Mouse (Mus musculus): Measurements from ENCODE around the gene Lgr6. TPM values are rescaled to one million over a fixed set of nuclear protein-coding genes. Genes with fewer than 3 reads are reported as not detected.

Gene Lgr6
- polyA plus RNA-seq, 1 experiment from 2014 or later = 0.05 TPM

DNA sequence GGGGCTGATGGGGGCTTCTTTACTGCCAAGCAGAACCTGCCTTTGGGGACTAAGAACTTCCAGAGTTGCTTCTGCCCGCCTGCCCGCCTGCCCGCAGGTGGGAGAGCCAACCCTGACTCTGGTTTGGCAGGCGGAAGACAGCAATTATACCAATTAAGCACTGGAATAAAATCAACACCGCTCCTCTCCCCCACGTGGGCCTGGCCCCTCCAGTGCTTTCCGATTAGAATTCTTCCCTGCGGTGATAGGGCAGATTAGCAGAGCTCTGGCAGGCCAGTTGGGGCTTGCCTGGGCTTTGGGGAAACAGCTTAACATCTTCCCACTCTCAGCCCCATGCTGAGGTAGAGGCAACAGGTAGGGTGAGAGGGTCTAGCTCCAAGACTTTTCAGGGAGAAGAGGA, 72.4 kb downstream of the Lgr6 start:
- no peaks in the 10 kb centered on the region for H3K4me1 ChIP-seq (replicated peaks)
- no peak overlapping the region for H3K27ac ChIP-seq
- no peaks in the 10 kb centered on the region for H3K36me3 ChIP-seq
- no peaks in the 10 kb centered on the region for H3K9me3 ChIP-seq (replicated peaks)
- DNase-seq (no peak), ATAC-seq (ENCODE audit: low read depth) (no peak)
- H3K4me3 ChIP-seq (replicated peaks) = no peak overlapping the region
- H3K4me2 ChIP-seq = no peak overlapping the region
- no peaks in the 10 kb centered on the region for H3K27me3 ChIP-seq
- WGBS (ENCODE audit: insufficient replicate concordance) = 43% methylated on average over 8 of the region's 8 CpGs
- no peak overlapping the region for H3K9ac ChIP-seq

DNA sequence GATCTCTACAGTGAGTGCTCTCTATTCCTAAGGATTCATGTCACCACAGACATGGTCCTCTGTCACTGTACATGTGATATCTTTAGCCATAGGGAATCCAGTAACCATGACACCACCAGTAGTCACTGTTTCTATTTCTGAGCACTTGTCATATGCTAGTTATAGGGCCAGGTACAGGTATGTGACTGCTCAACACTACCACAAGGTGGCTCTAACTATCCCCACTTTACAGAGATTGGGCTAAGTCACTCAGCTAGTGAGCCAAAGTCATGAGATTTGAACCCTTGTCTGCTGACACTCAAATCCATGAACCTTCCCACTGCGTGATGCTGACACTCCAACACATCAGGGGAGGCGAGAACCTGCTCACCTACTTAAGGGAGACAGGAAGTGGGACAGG, 75.0 kb downstream of the Lgr6 start:
- no peak overlapping the region for H3K27ac ChIP-seq
- H3K4me2 ChIP-seq = no peak overlapping the region
- ATAC-seq (ENCODE audit: low read depth) (no peak), DNase-seq (no peak)
- H3K4me3 ChIP-seq (replicated peaks) = no peak overlapping the region
- H3K4me1 ChIP-seq (replicated peaks) = no peaks in the 10 kb centered on the region
- no peaks in the 10 kb centered on the region for H3K27me3 ChIP-seq
- WGBS (ENCODE audit: insufficient replicate concordance) = 44% methylated on average over 2 of the region's 2 CpGs
- H3K36me3 ChIP-seq = no peaks in the 10 kb centered on the region
- no peaks in the 10 kb centered on the region for H3K9me3 ChIP-seq (replicated peaks)
- H3K9ac ChIP-seq = no peak overlapping the region

DNA sequence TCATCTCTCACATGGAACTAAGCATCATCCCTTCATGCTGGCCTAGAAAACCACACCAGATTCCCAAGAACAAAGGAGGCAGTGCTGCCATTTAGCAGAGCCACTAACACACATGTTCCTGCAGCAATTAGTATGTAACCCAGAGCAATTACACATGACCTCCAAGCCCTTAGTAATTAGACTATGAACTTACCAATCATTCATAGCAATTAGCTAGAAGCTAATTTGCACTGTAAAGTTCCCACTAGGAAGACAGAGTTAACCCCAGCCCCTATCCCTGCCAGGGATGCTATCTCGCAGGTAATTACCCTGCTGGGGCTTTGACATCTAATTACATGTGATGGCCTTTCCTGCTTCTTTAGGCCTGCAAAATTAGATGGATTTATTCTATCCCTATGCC, 78.8 kb downstream of the Lgr6 start:
- no peak overlapping the region for H3K27ac ChIP-seq
- H3K4me1 ChIP-seq (replicated peaks) = no peaks in the 10 kb centered on the region
- no peaks in the 10 kb centered on the region for H3K36me3 ChIP-seq
- DNase-seq = no peak
- no peaks in the 10 kb centered on the region for H3K9me3 ChIP-seq (replicated peaks)
- no peak for ATAC-seq (ENCODE audit: low read depth)
- no peaks in the 10 kb centered on the region for H3K27me3 ChIP-seq
- 52% methylated on average over 1 of the region's 1 CpGs for WGBS (ENCODE audit: insufficient replicate concordance)
- no peak overlapping the region for H3K9ac ChIP-seq
- H3K4me2 ChIP-seq = no peak overlapping the region
- no peak overlapping the region for H3K4me3 ChIP-seq (replicated peaks)

DNA sequence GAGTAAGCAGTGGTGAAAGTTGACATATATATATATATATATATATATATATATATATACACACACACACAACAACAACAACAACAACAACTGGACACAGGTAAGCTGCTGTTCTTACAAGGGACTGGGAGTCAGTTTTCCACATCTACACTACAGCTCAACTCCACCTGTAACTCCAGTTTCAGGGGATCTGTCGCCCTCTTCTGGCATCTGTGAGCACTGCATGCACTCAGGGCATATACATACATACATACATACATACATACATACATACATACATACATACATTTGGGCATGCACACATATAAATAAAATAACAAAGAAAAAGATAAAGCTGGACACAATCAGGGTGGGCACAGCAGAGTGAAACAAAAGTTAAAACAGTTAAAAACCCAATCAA, 81.5 kb downstream of the Lgr6 start:
- ATAC-seq (ENCODE audit: low read depth) = no peak
- Histone ChIP-seq H3K27me3 (peaks cover 12% of the 10 kb centered on the region; the same call in 1 of the 2 replicates), H3K9ac (no peak overlapping the region), H3K27ac (no peak overlapping the region), H3K4me2 (no peak overlapping the region), H3K4me1 (replicated peaks) (peaks cover 7% of the 10 kb centered on the region; the same call in 1 of the 2 replicates), H3K36me3 (no peaks in the 10 kb centered on the region), H3K9me3 (replicated peaks) (no peaks in the 10 kb centered on the region), H3K4me3 (replicated peaks) (no peak overlapping the region)
- WGBS (ENCODE audit: insufficient replicate concordance) = 47% methylated on average over 1 of the region's 1 CpGs
- DNase-seq = no peak

DNA sequence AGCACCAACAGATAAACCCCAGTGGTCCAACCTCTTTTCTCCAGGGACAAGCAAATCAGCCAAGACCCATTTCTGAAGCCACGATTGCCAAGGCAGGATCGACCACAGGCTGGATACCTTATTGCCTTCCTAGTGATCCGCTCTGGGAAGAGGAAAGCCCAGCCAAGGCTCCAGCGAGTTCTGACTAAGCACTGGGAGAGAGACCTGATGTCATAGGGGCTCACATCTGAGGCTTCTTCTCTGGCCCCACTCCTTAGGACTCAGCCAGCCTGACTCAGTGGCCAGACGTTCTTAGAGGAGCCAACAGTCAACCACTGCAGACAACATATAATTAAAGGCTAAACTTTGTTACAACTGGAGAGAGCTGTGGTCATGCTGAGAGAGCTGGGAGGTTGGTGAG, 83.1 kb downstream of the Lgr6 start:
- peaks cover 12% of the 10 kb centered on the region; the same call in 1 of the 2 replicates for H3K27me3 ChIP-seq
- H3K4me3 ChIP-seq (replicated peaks) = no peak overlapping the region
- peaks cover 7% of the 10 kb centered on the region; the same call in 1 of the 2 replicates for H3K4me1 ChIP-seq (replicated peaks)
- no peak overlapping the region for H3K9ac ChIP-seq
- H3K27ac ChIP-seq = no peak overlapping the region
- DNase-seq (no peak), ATAC-seq (ENCODE audit: low read depth) (no peak)
- no peaks in the 10 kb centered on the region for H3K9me3 ChIP-seq (replicated peaks)
- H3K36me3 ChIP-seq = no peaks in the 10 kb centered on the region
- 58% methylated on average over 5 of the region's 5 CpGs for WGBS (ENCODE audit: insufficient replicate concordance)
- no peak overlapping the region for H3K4me2 ChIP-seq

DNA sequence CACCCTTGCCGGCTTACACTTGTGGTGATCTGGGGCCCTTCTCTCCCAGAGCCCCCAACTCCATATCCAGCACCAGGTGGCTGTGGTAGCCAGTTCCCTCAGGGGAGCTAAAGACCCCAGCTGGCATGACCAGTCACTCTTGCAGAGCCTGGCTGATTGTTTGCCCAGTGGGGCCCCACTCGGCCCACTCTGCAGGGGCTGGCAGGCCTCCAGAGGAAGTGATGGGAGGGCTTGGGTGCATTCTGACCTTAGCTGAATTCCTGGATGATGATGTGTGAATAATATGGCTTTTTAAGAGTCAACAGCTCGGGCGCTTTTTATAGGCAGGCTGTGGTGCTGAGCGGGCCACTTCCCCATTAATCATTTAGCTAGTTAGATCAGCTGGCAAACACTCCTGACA, 84.1 kb downstream of the Lgr6 start:
- no peak overlapping the region for H3K4me2 ChIP-seq

DNA sequence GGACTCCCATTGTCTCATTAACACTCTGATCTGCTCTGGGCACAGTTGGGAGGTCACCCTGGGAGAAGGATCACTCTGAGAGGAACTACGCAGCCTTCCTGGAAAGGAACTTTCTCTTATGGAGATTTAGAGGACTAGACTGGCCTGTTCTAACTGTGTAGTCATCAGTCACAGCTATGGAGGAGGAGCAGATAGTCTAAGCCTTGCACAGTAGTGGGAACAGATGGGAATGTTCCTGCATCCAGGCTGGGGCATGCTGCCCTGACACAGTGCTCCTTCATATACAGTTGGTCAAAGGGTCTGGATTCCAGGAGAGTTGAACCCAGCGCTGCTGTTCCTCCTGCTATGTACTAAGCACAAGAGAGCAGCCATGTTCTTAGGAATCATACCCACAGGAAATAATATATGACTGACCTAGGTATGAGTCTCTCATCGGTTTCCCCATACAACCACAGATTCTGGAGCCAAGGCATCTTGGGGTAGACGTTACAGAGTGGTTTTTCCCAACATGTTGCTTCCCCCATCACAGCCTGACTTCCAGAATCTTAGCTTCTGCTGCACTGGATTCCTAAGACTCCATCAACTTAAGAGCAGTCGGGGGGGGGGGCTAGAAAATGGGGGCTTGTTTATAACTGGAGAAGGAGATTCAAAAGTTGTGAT, 84.7 kb downstream of the Lgr6 start:
- no peak overlapping the region for H3K9ac ChIP-seq
- H3K27ac ChIP-seq = no peak overlapping the region
- no peak overlapping the region for H3K4me2 ChIP-seq
- peaks cover 7% of the 10 kb centered on the region; the same call in 1 of the 2 replicates for H3K4me1 ChIP-seq (replicated peaks)
- peaks cover 12% of the 10 kb centered on the region; the same call in 1 of the 2 replicates for H3K27me3 ChIP-seq
- ATAC-seq (ENCODE audit: low read depth) (no peak), DNase-seq (no peak)
- no peak overlapping the region for H3K4me3 ChIP-seq (replicated peaks)
- 50% methylated on average over 5 of the region's 5 CpGs for WGBS (ENCODE audit: insufficient replicate concordance)
- H3K36me3 ChIP-seq = no peaks in the 10 kb centered on the region
- H3K9me3 ChIP-seq (replicated peaks) = no peaks in the 10 kb centered on the region

More for the DNA sequence above, 84.1 kb downstream of the Lgr6 start:
- Histone ChIP-seq H3K4me1 (replicated peaks) (peaks cover 7% of the 10 kb centered on the region; the same call in 1 of the 2 replicates), H3K4me3 (replicated peaks) (no peak overlapping the region), H3K36me3 (no peaks in the 10 kb centered on the region), H3K27ac (no peak overlapping the region), H3K27me3 (peaks cover 12% of the 10 kb centered on the region; the same call in 1 of the 2 replicates), H3K9me3 (replicated peaks) (no peaks in the 10 kb centered on the region), H3K9ac (no peak overlapping the region)
- WGBS (ENCODE audit: insufficient replicate concordance) = 24% methylated on average over 5 of the region's 5 CpGs
- ATAC-seq (ENCODE audit: low read depth) = no peak
- no peak for DNase-seq

DNA sequence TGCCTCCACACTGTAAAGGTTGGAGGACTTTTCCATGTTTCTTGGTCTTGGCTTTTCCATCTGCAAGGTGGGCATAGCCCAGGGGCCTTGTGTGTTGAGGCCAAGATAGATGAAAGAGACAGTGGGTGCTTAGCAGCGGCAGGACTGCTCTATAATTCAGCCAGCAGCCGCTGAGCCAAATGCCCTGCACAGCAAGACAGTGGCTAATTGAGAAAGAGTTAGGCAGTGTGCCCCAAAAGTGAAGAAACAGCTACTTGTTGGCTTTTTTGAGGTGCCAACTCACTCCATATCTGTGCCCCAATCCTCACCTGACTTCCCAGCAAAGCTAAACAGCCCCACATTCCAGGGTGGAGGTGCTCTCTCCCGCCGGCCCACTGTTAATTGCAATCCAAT, 85.3 kb downstream of the Lgr6 start:
- H3K36me3 ChIP-seq = no peaks in the 10 kb centered on the region
- peaks cover 7% of the 10 kb centered on the region; the same call in 1 of the 2 replicates for H3K4me1 ChIP-seq (replicated peaks)
- DNase-seq (no peak), ATAC-seq (ENCODE audit: low read depth) (no peak)
- WGBS (ENCODE audit: insufficient replicate concordance) = 60% methylated on average over 4 of the region's 4 CpGs
- H3K9me3 ChIP-seq (replicated peaks) = no peaks in the 10 kb centered on the region
- no peak overlapping the region for H3K4me2 ChIP-seq
- H3K9ac ChIP-seq = no peak overlapping the region
- H3K27me3 ChIP-seq = peaks cover 12% of the 10 kb centered on the region; the same call in 1 of the 2 replicates
- no peak overlapping the region for H3K27ac ChIP-seq
- no peak overlapping the region for H3K4me3 ChIP-seq (replicated peaks)

DNA sequence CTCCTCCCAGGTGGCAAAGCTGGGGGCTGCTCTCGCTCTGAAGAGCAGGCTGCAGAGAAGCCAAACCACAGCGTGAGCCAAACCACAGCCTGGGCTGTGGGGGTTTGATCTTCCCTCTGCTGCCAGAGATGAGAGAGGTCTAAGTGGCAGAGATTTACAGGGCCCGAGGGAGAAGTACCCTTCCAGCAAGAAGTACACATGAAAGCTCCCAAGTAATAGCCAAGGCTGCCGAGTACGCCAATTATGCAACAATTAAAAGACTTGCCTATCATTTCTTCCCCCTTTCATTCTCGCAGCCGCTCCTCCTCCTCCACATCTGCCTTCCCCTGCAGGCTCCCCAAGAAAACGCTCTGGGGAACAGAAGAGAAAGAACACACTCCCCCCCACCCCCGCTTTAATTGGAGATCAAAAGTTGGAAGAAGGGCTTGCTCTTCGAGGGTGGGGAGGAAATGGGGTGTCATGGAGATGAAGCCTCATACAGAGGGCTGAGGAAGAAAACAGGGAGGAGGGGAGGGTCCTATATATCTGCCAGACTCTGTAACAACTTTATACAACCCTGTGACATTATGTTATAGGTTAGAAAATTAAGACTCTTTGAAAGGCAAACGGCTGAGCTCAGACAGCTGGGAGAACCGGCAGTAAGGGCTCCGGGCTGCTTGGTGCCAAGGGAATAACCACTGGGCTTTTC, 85.8 kb downstream of the Lgr6 start:
- Histone ChIP-seq H3K4me2 (no peak overlapping the region), H3K9me3 (replicated peaks) (no peaks in the 10 kb centered on the region), H3K4me3 (replicated peaks) (no peak overlapping the region), H3K27ac (no peak overlapping the region), H3K9ac (no peak overlapping the region), H3K36me3 (no peaks in the 10 kb centered on the region), H3K4me1 (replicated peaks) (peaks cover 7% of the 10 kb centered on the region; the same call in 1 of the 2 replicates), H3K27me3 (peaks cover 12% of the 10 kb centered on the region; the same call in 1 of the 2 replicates)
- DNase-seq = no peak
- ATAC-seq (ENCODE audit: low read depth) = no peak
- 27% methylated on average over 13 of the region's 13 CpGs for WGBS (ENCODE audit: insufficient replicate concordance)

DNA sequence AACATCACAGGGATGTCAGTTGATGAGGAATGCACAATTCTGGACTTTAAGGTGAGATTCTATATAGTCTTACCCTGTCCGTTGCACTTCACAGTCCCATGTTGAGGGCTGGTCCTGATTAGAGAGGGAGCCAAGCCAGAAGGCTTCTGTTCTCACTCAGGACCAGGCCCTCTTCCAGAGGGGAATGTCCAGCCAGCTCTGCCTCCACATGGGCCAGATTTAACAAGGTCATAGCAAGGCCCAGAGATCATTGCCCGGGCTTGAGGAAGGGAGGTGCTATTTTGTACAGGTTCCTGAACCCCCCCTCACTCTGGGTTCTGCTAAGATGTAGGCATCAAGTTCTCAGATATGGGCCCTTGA, 87.4 kb downstream of the Lgr6 start:
- Histone ChIP-seq H3K4me1 (replicated peaks) (peaks cover 7% of the 10 kb centered on the region; the same call in 1 of the 2 replicates), H3K9ac (no peak overlapping the region), H3K27me3 (peaks cover 12% of the 10 kb centered on the region; the same call in 1 of the 2 replicates), H3K4me3 (replicated peaks) (no peak overlapping the region), H3K4me2 (no peak overlapping the region), H3K27ac (no peak overlapping the region), H3K36me3 (no peaks in the 10 kb centered on the region), H3K9me3 (replicated peaks) (no peaks in the 10 kb centered on the region)
- ATAC-seq (ENCODE audit: low read depth) = no peak
- WGBS (ENCODE audit: insufficient replicate concordance) = 68% methylated on average over 2 of the region's 2 CpGs
- DNase-seq = no peak

DNA sequence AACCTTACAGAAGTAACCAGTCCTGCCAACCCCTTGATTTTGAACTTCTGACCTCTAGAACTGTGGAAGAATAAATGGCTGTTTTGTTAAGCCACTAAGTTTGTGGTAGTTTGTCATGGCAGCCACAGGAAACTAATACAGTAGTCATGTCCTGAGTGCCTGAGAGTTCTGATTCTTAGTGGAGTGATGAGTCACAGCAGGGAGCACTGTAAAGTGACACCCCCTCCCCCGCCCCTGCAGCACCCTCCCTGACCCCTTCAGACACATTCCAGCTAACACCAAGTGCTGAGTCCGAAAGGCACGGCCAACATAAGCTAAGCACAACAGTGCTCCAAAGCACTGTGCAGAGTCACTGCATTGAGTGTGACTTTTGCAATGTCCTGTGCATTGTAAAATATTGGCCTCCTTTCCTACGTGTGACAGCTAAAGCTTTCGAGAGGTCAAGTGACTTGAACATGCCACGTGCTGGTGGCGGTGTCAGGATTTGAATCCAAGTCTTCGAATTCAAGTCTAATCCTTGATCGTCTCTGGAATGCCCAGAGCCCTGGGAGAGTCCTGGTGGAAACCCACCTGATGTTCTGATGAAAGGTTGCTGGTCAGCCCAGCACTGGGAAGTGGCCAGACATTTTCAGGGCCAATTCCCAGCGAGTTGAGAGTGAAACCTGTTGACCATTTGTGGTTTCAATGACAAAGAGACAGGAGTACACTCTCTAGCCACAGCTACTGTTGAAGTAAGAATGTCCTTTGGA, 88.0 kb downstream of the Lgr6 start:
- H3K9me3 ChIP-seq (replicated peaks) = no peaks in the 10 kb centered on the region
- no peak overlapping the region for H3K4me3 ChIP-seq (replicated peaks)
- DNase-seq (no peak), ATAC-seq (ENCODE audit: low read depth) (no peak)
- no peak overlapping the region for H3K4me2 ChIP-seq
- WGBS (ENCODE audit: insufficient replicate concordance) = 57% methylated on average over 10 of the region's 10 CpGs
- H3K9ac ChIP-seq = no peak overlapping the region
- H3K27ac ChIP-seq = no peak overlapping the region
- H3K27me3 ChIP-seq = peaks cover 12% of the 10 kb centered on the region; the same call in 1 of the 2 replicates
- peaks cover 7% of the 10 kb centered on the region; the same call in 1 of the 2 replicates for H3K4me1 ChIP-seq (replicated peaks)
- no peaks in the 10 kb centered on the region for H3K36me3 ChIP-seq

Data from liver, embryonic 13.5 days (tissue).